Mouse (Mus musculus): Measurements from ENCODE around the gene Gm20869. TPM values are rescaled to one million over a fixed set of nuclear protein-coding genes. Genes with fewer than 3 reads are reported as not detected.
"Not testable (repeated sequence)": the region's sequence is repeated elsewhere in the genome, so short reads cannot be mapped to it uniquely, and the experiment has no call there.

Gm20869 gene
- not detected in 2 replicates for polyA plus RNA-seq (2014; fragmentation: Nextera tagmentation; extraction: Ambion mirVana)

DNA sequence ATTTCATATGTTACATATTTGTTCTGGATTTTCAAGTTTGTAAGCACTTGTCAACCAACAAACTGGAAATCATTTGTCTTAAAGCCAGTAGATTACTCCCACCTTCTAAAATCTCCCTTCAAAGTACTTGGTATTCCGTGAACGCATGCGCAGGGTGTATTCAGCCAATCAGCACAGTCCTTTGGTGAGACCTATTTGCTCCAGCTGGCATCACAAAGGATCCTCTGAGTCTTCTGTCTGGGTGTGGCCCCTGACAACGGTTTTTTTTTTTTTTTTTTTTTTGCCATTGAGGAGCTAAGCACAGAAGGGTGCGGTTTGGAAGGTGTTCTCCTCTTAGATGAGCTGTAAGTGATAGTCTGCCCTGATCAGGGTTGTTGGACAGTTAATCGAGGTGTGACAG is at the start of gene Gm20869:
Gene Gm20869 (plus strand): TSS at position 301 of the 400 bp plus-strand sequence.
- H3K4me1 ChIP-seq (ENCODE audit: control insufficient read depth in 2 of 2, insufficient read depth in 2 of 2, low read length in 2 of 2); ATAC-seq (ENCODE audit: insufficient number of reproducible peaks, insufficient read depth, low FRiP score, low read depth): not testable (repeated sequence)

More for the DNA sequence above, at the start of gene Gm20869:
- H3K27ac ChIP-seq (replicated peaks in 1 of 2; ENCODE audit: control insufficient read depth in 1 of 2, insufficient read depth in 1 of 2, low read depth in 2 of 2, low read length in 2 of 2); H3K36me3 ChIP-seq (ENCODE audit: control insufficient read depth, insufficient read depth, low read length); H3K4me2 ChIP-seq (ENCODE audit: low read length); H3K9me3 ChIP-seq (ENCODE audit: control insufficient read depth, low read length); H3K4me3 ChIP-seq (ENCODE audit: control insufficient read depth in 1 of 2, insufficient read depth in 1 of 2, low read depth in 1 of 2, low read length in 2 of 2); H3K9ac ChIP-seq (ENCODE audit: low read length); H3K27me3 ChIP-seq (ENCODE audit: control insufficient read depth, insufficient read depth, low read length): not testable (repeated sequence)
- no CpG with 5 or more reads among the region's 6 CpGs for WGBS

Other genes starting within 250 kb of the Gm20869 start
- not detected in 2 replicates for gene Gm20870, start 222.6 kb downstream of the Gm20869 start, polyA plus RNA-seq (2014; fragmentation: Nextera tagmentation; extraction: Ambion mirVana)